Mouse (Mus musculus) lung, adult 18-20 months (tissue): Measurements from ENCODE around the gene Ccnl1.

ENCODE experiments used
- DNase-seq, 2 experiments: peaks; one replicate each; pipeline ENCODE4 v3.0.0; 2022; ENCODE audit warnings: mixed read lengths in 2 of 2

Ccnl1 gene

GRCm38 (mm10) chr3:65925058-65925740, 32.9 kb downstream of the Ccnl1 start:
- no peak for DNase-seq

- DNase-seq, result no peak
Observed at GRCm38 (mm10) chr3:65922420-65922819, 35.6 kb downstream of the Ccnl1 start.

- DNase-seq, result no peak
Observed at GRCm38 (mm10) chr3:65921671-65922070, 36.4 kb downstream of the Ccnl1 start.

GRCm38 (mm10) chr3:65919016-65919415, 39.0 kb downstream of the Ccnl1 start:
- DNase-seq, result no peak

- no peak for DNase-seq
Observed at GRCm38 (mm10) chr3:65912928-65913327, 45.1 kb downstream of the Ccnl1 start.

GRCm38 (mm10) chr3:65912217-65912616, 45.8 kb downstream of the Ccnl1 start:
- DNase-seq, result no peak

GRCm38 (mm10) chr3:65911265-65911664, 46.8 kb downstream of the Ccnl1 start:
- no peak for DNase-seq

GRCm38 (mm10) chr3:65909454-65909853, 48.6 kb downstream of the Ccnl1 start:
- no peak for DNase-seq

GRCm38 (mm10) chr3:65907536-65907935, 50.5 kb downstream of the Ccnl1 start:
- DNase-seq, result no peak

GRCm38 (mm10) chr3:65905281-65906169, 52.5 kb downstream of the Ccnl1 start:
- peak in 1 of 2 experiments; percentile 30 for DNase-seq

GRCm38 (mm10) chr3:65904711-65905110, 53.3 kb downstream of the Ccnl1 start:
- DNase-seq, result peak in 1 of 2 experiments; percentile 27

- no peak for DNase-seq
Observed at GRCm38 (mm10) chr3:65904106-65904505, 53.9 kb downstream of the Ccnl1 start.

GRCm38 (mm10) chr3:65898598-65899278, 59.3 kb downstream of the Ccnl1 start:
- no peak for DNase-seq

GRCm38 (mm10) chr3:65897233-65897993, 60.6 kb downstream of the Ccnl1 start:
- DNase-seq, result peak; percentile 32 to 46
